Mouse (Mus musculus) fibroblast of lung, adult 2 months (primary cell): ENCODE results near the gene Gm43517.

Experiments used
- DNase-seq: peaks from one replicate; pipeline ENCODE4 v3.0.0-alpha.2; 2011; ENCODE audit warnings: low read depth

Gm43517 gene

DNA sequence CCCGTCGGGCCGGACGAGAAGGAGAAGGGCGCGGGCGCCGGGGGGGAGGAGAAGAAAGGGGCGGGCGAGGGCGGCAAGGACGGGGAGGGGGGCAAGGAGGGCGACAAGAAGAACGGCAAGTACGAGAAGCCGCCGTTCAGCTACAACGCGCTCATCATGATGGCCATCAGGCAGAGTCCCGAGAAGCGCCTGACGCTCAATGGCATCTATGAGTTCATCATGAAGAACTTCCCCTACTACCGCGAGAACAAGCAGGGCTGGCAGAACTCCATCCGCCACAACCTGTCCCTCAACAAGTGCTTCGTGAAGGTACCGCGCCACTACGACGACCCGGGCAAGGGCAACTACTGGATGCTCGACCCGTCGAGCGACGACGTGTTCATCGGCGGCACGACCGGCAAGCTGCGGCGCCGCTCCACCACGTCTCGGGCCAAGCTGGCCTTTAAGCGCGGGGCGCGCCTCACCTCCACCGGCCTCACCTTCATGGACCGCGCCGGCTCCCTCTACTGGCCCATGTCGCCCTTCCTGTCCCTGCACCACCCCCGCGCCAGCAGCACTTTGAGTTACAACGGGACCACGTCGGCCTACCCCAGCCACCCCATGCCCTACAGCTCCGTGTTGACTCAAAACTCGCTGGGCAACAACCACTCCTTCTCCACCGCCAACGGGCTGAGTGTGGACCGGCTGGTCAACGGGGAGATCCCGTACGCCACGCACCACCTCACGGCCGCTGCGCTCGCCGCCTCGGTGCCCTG, at the start of gene Gm43517:
Gm43517 (plus strand) TSS at position 299 of the 755 bp plus-strand sequence.
- DNase-seq = no peak

DNA sequence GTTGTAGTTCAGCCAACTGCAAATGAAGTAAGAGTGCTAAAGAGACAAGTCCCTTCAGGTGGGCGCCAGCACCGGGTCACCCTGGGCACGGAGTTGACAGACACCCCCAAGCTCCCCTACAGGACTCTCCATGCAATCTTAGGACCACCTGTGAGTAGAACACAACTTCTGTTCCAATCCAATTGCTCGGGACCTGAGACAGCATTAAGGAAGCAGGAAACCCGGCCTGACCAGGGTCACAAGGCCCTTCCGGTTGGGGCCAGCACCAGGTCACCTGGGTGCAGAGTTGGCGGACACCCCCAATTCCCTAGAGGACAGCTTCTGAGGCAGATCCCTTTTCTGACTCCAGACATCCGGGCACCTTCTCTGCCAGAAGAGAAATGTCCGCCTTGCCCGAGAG, 35.3 kb upstream of the Gm43517 start:
- no peak for DNase-seq

DNA sequence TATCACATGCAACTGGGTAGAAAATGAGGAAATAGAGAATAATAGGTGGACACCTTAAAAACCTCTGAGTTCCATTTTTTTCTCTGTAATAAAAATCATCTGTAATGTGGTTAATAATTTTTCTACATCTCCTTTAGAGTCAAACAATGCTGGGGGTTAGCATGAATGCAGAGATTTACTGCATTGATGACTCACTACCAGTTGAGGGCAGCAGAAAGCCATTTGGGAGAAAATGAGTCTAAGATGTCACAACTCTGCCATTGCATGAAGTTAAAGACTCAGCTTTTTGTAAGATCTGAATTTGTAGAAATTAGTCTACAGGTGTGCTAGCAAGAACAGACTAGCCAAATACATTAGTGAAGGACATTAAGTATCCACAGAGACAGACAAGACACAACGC, 16.0 kb upstream of the Gm43517 start:
- DNase-seq = no peak

DNA sequence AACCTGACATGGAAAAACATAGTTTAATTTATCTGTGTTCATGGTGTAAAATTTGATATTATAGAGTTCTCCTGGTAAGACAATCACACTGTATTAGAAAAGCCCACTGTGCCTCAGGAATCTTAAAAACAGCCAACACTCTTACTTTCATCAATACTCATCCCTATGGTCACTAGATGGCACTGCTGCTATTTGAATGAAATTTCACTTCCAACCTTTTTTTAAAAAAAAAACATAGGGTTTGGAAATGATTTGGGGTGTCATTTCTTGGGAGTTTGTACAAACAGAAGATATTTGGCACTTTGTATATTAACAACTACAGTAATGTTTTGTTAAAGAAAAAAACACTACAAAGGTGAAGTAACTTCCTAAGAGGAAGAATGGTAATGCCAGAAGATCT, 12.8 kb upstream of the Gm43517 start:
- no peak for DNase-seq

DNA sequence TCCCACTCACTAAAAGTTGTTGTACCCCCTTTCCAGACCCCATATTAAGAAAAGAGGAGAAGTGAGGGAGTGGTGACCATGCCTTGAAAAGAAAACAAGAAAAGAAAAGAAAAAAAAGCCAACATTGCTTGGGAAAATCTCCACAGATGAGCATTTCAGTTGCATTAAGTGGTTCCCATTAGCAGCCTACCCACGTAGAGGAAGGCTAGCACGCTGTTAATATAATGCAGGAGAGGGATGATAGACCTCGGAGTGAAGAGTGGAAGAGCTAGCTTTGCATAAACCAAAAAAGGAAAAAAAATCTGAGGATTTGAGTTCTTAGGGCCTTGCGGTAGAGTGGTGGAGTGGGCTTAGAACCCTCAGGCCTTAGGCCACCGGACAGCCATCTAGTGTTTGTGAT, 11.8 kb upstream of the Gm43517 start:
- no peak for DNase-seq

DNA sequence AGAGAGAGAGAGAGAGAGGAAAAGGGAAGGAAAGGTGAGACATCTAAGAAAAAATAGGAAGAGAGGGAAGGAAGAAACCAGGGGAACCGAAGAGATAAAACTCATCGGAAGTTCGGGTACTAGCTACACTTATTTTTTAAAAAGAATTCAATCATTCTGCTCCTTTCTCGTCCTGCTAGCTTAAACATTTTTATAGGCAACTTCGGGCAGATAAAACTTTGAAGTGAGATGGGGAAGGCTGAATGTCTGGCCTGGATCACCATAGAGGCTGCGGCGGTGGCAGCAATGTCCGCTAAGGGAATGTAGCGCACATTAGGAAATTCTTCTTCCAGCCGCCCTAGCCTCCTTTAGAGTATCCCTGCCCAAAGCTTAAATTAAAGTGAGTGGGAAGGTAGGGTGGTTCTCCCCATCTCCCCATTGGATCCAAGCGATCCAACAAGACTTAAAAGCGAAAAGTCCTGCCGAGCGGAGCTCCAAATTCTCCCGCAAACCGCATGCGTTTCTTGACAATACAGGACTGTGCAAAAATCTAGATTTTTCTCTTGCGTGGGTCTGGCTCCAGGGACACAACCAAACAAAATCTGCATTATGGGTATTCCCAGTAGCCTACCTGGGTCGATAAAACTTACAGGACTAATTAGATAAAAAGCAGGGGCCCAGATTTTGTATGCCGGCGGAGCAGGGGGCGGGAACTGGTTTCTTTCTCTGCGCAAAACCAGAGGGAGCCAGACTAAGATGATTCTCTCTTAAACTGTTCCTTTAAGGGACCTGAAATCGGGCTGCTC, 11.0 kb upstream of the Gm43517 start:
- no peak for DNase-seq

DNA sequence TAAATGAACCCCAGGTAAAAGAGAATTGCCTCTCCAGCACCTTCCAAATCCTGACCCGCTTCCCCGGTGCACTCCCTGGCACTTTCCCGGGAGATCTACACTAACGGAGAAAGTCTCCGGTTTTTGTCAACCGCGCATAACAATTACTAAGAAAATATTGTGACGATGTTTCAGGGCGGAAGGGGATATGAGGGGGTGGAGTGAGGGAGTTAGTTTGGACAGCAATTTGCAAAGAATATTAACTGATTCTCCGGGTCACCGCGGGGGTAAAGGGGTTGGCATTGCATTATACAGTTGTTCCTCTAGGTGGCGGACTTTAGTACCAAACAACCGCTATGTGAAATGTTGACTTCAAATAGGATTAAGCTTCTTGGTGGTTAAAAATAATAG, 10.4 kb upstream of the Gm43517 start:
- no peak for DNase-seq

DNA sequence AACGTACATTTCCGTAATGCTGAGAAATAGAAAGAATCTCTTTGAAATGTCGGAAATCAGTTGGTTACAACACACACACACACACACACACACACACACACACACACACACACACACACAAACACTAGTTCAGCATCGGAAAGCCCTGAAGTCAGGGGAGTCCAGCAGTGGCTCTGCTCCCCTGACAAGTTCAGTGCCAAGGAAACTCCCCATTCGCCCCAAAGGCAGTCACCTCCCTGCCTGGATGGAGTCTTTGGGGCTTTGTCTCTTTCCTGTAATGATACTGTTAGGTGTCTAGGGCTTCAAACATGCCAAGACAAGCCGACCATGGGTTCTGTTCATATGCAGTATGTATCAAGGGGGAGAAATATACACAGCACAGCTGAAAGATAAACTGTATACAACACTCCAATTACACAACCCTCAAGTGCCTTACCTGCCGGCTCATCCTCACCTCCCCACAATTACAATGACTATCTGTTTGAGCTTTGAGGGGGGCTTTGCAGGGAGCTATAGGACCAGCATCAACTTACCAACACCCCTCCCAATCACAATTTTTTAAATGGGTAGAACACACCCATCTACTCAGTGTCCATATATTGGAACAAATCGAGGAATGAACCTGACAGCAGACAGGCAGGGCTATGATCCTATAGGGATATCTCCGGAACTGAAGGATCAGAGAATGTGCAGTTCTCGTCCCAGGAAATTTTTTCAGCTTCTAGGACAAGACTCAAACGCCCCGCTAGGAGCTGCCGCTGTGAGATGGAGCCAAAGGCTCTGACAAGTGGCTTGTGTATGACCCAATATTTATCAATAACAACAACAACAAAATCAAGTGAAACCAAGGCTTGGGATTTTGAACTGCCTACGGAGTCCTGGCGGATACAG, 9.3 kb upstream of the Gm43517 start:
- no peak for DNase-seq

DNA sequence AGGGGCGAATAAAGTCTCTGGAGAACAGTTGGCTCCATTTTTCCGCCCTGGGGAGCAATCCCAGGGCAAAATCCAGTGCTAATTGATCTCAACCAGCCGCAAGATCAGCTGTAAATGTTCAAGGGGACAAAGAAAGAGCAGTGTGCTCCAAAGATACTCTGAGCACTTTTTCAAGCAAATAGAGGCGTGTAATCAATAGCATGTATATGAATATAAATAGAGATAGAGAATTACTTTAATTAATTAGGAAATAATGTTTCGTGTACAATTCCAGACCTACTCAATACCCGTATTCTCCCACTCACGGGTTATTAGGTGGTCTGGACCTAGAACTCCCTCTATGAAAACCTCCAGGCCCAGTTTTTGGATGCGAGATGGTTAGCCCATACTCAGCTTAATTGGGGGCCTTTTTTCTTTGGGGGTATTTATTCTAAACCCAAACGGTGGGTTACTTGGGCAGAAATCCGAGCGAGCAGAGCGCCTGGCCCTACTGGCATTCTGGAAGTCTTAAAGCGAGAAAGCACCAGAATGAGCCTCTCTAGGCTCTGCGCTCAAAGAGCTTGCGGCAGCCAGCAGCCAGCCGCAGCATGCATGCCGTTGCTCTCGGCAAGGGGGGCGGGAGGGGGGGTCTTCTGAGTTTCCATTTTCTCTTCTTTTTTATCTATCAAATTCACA, 8.5 kb upstream of the Gm43517 start:
- no peak for DNase-seq

DNA sequence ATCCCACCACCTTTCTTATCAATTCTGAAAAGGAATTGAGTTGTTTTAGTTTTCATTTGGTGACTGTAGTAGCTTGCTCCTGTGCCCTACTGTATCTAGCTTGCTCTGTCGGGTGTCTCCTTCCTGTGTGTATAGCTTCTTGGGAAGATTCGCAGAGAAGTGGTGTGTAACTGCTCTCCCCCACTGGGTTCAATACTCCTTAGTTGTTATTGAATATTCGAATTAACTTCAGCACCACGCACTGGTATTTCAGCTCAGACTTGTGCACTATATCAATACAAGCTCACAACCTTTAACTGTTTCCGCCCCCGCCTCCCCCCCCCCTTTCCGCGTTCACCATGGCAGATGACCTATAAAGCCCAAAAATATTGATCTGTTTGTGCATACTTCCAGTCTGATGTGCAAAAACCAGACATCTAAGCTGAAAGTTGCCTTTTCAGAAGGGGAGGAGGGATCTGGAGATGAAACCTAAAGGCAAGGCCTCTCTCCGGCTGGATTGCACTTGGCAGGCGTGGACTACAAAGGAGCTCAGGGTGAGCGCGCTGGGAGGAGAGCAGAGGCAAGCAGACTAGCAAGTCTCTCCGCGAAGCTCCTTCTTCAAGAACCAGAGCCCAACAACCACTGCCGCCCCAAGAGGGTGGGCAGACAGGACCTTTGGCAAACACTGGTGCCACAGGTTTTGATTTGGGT, 7.5 kb upstream of the Gm43517 start:
- DNase-seq = no peak

DNA sequence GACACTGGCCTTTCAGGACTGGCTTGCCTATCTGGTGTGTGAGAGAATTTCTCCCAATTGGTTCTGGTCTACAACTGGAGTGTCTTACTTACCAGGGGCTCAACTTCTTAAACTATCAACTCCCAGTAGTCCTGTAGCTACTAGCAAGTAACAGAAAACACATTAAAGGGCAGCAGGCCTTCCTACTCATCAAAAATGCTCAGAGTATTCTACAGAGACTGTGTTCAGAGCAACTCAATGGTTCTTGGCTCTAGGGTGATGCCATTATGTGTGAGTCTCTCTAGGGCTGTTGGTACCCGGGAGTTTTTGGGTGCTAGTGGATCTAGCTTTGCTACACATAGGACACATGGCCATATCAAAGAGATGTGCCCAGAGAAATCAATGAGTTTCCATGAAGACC, 6.1 kb upstream of the Gm43517 start:
- no peak for DNase-seq

DNA sequence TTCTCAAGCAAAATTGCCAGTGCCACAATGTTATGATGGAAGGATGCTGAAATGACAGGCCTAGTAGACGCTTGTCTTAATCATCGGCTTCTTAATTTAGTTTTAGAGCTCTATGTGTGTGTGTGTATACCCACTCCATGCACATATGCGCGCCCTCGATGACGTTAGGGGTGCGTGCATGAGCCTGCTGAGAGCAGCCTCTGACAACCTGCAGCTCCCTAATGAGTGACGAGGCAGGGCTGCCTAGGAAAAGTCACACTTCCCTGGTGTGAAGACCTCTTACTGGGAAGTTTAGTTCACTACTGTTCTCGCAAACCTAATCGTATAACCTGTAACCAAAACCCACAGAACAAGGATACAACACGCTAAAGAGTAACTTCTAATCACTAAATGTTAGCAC, 5.5 kb upstream of the Gm43517 start:
- no peak for DNase-seq

DNA sequence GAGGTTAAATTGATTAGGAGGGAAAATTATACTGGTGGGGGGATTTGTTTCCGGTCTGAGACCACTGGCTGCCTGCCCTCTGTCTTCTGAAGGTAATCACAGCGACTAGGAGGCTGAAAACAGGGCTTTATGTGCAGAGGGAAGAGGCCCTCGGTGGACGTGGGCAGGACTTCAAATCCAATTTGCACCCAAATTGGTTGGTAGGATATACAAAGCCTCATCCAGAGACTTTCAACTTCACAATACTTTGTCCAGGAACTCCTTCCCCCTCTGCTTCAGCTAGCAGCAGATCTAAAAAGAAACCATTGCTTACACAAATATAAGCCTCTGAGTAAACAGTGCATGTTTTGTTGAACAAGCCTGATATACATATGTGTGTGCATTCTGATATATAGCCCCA, 4.5 kb upstream of the Gm43517 start:
- no peak for DNase-seq

DNA sequence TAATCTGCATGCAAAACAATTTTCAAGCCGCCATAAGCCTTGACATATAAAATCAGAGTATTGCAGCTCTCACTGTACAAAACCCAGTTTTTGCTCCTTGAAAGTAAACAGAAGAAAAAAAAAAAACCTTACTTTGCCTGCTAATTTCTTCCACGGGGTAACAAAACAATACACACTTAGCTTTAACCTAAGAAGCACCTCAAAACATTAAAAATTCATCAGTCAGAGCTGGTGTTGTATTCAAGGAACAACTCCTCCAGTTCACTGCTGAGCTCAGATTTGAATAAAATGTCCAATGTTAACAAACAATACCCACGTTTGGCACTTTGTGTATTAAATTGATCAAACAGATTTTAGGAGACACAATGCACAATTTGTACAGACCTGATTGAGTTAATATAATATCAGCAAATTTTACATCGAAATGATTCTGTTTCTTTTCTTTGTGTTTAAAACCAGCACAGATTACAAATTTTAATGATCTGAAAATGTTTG, 3.9 kb upstream of the Gm43517 start:
- no peak for DNase-seq

DNA sequence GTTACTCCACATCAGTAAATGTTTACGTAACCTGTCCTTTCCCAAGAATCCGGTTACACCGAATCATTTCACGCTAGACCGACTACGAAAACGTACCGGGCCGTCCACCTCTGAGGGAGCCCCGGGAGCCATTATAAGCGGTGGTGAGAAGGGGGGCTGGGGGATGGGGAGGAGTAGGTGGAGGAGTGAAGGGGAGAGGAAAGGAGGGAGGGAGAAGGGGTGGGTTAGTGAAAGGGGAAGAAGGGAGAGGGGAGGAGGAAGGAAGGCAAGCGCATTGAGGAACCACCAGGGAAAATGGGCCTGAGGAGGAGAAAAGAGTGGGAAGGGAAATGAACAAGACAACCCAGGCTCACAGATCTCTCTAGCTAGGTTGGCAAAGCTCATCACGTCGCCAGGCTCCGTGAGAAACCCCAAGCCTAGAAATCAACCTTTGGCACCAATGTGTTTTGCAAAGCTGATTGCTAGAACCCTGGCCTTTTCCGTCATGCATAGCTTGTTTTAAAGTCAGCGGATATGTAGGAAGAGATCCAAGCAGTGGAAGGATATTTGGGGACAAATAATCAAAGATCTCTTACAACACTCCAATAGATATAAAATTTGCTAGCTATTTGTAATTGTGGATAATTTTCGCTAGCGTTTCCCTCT, 3.1 kb upstream of the Gm43517 start:
- no peak for DNase-seq

DNA sequence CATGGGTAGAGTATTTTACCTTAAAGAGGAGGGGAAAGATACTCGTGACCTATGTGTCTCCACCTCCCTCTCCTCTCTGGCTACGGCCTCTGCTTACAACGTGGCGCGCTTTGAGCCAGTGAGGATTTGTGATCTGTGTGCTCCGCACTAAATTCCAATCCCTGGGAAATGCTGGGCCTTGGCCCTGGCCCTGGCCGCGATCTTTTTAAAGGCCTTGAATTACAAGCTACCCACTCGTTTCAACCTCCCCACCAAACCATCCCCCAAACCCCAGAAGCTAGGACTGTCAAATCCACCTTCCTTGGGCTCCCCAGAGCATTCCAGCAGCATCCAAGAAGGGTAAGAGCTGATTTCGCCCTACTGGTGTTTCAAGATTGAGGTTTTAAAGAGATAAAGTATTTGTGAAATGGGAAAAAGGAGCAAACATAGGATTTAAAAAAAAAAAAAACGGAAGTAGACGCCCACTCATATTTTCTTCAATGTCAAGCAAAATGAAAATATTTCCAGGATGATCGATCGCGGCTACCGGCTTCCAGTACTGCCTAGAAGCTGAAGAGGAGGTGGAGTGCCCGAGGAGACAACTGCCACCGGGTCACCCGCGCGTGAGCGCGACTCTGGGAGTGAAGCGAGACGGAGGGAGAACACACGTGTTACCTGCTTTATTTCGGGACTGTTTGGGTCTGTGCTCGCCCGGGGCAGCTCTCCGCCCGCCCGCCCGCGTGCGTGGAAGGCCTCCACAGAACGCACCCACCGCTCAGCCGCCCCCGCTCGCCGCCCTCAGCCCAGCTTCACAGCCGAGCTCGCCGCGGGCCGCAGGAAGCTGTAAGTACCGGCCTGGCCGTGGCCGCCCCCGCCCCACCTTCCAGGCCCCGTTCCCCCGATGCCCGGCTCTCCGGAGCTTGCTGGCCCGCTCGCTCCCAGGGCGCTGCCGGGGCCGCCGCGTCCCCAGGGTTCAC, 2.1 kb upstream of the Gm43517 start, which contains the start of gene Foxg1:
Foxg1 (plus strand) TSS at position 96 of the 956 bp plus-strand sequence.
- DNase-seq = no peak

DNA sequence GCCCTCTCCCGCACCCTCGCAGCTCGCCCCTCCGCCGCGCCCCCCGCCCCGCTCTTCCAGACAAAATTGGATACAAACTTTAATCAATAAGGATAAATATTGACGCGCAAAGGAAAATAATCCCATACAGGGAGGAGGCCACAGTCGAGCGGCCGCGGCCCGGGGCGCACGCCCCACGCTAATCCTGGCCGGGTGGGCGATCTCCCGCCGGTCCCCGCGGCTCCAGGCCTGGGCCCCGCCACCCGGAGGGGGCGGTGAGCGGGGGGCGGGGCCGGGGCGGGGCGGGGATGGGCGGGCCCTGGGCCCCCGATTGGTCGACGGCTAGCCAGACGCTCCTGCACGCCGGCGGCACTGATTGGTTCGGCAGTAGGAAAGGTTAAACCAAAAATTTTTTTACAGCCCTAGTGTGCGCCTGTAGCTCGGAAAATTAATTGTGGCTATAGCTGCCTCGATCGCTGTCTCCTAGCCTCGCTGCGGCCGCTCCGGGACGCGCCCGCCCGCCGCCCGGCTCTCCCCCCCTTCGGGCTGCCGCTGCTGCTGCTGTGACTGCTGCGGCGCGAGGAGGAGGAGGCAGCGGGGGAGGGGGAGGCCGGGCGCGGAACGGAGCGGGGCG, 1.3 kb upstream of the Gm43517 start:
- no peak for DNase-seq

DNA sequence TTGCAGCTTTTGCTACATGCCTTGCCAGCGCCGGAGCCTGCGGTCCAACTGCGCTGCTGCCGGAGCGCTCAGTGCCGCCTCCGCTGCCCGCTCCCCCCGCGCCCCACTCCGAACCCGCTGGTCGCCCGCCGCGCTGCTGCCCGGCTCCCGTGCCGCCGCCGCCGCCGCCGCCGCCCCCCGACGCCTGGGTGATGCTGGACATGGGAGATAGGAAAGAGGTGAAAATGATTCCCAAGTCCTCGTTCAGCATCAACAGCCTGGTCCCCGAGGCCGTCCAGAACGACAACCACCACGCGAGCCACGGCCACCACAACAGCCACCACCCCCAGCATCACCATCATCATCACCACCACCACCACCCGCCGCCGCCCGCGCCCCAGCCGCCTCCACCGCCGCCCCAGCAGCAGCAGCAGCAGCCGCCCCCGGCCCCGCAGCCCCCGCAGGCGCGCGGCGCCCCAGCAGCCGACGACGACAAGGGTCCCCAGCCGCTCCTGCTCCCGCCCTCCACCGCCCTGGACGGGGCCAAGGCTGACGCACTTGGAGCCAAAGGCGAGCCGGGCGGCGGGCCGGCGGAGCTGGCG, 589 bp upstream of the Gm43517 start:
- no peak for DNase-seq

DNA sequence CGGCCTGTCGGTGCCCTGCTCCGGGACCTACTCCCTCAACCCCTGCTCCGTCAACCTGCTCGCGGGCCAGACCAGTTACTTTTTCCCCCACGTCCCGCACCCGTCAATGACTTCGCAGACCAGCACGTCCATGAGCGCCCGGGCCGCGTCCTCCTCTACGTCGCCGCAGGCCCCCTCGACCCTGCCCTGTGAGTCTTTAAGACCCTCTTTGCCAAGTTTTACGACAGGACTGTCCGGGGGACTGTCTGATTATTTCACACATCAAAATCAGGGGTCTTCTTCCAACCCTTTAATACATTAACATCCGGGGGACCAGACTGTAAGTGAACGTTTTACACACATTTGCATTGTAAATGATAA, 637 bp downstream of the Gm43517 start:
- DNase-seq = no peak
